Mouse (Mus musculus) macrophage (primary cell): ENCODE results near the gene Ndufc1. TPM values are rescaled to one million over a fixed set of nuclear protein-coding genes. Genes with fewer than 3 reads are reported as not detected.
A peak's percentile ranks its signal among the peaks of the same experiment; 100 is the strongest.
"Not testable (repeated sequence)": the region's sequence is repeated elsewhere in the genome, so short reads cannot be mapped to it uniquely, and the experiment has no call there.

ENCODE experiments used
- H3K27ac ChIP-seq: fragments of 350-480 bp; formaldehyde crosslinking; 2 replicates; pipeline ENCODE4 v1.9.0; 2021
- H3K36me3 ChIP-seq: fragments of 350-480 bp; formaldehyde crosslinking; 2 replicates; pipeline ENCODE4 v1.9.0; 2021; ENCODE audit errors: inconsistent target
- H3K4me3 ChIP-seq: fragments of 350-480 bp; formaldehyde crosslinking; 2 replicates; pipeline ENCODE4 v1.9.0; 2021; ENCODE audit errors: inconsistent target
- H3K79me2 ChIP-seq: fragments of 350-480 bp; formaldehyde crosslinking; 2 replicates; pipeline ENCODE4 v1.9.0; 2021; ENCODE audit errors: inconsistent target
- WGBS: methylation state at CpG from one replicate; pipeline ENCODE4 v1.1.7; 2026; ENCODE audit warnings: inconsistent platforms; ENCODE audit not compliant: missing documents; 5-methylcytosine and 5-hydroxymethylcytosine counted together
- polyA plus RNA-seq: library from polyadenylated mRNA; stranded (reverse); fragments of 250-400 nt; gene quantifications from 3 replicates; pipeline ENCODE4 v1.2.4, GENCODE M21; 2018; ENCODE audit warnings: inconsistent platforms

The Ndufc1 gene
- polyA plus RNA-seq, 1 experiment from 2014 or later = 52.1 TPM

DNA sequence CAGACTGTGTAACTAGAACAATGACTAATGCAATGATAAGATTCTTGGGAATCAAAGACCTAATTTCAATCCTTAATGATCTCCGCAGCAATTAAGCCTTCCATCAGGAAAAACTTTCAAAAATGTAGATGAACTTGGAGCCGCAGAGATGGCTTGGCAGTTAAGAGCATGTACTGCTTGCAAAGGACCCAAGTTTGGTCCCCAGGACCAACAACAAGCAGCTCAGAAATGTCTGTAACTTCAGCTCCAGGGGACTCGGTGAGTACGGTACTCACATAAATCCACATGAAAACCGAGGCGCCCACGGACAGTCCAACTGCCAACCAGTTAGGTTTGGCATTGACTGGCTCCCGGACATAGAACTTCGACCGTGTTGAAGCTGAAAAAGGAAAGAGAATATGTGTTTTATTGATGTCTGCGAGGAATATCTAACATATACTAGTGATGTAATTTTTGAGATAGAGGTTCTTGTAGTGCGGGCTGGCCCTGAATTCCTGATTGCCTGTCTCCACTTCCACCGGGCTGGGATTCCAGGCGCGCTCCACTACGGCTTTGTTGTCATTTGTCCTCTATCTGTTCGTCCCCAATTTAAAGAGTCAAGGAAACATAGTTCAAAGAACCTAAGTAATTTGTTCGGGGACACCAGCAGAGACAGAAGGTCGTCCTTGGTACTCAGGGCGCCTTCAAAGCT lies 773 bp downstream of the Ndufc1 start:
- WGBS = 36% methylated on average over 20 of the region's 20 CpGs
- peaks cover 16% of the 10 kb centered on the region for H3K36me3 ChIP-seq
- H3K79me2 ChIP-seq = no peaks in the 10 kb centered on the region
- peak overlapping the region; percentile 65 for H3K27ac ChIP-seq
- peak overlapping the region; percentile 98 for H3K4me3 ChIP-seq

DNA sequence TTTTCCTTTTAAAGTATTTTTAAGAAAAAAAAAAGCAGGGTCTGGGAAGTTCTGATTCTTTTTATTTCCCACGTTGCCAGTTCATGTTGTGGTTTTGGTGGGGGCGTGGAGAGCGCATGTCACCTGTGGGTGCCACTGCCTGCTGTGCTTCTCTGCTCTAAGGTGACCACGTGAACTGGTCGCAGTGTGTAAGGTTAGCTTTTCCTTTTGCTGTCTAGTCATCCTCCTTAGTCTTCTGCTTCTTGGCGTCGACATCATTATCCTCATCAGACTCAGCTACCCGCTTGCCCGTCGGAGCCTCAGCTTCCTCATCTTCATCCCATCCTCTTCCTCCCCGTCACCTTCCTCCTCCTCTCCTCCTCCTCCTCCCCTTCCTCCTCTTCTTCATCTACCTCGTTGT lies 6.2 kb downstream of the Ndufc1 start:
- no peak overlapping the region for H3K4me3 ChIP-seq
- H3K79me2 ChIP-seq = no peaks in the 10 kb centered on the region
- WGBS = 81% methylated on average over 12 of the region's 12 CpGs
- no peak overlapping the region for H3K27ac ChIP-seq
- peaks cover 16% of the 10 kb centered on the region for H3K36me3 ChIP-seq

DNA sequence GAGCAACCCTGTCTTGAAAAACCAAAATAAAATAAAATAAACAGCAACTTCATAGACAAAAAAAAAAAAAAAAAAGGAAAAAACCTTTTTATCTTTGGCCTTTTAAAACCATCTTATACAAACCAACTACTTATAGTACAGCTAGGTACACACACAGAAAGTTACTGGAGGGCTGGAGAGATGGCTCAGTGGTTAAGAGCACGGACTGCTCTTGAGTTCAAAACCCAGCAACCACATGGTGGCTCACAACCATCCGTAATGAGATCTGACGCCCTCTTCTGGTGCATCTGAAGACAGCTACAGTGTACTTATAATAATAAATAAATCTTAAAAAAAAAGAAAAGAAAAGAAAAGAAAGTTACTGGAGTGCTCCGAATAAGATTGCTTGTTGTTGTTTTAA lies 6.7 kb downstream of the Ndufc1 start:
- H3K27ac ChIP-seq, H3K79me2 ChIP-seq, H3K4me3 ChIP-seq: not testable (repeated sequence)
- peaks cover 16% of the 10 kb centered on the region for H3K36me3 ChIP-seq
- WGBS = 80% methylated on average over 3 of the region's 4 CpGs

- 81% methylated on average over 10 of the region's 10 CpGs for WGBS
- H3K79me2 ChIP-seq = no peaks in the 10 kb centered on the region
Observed at GRCm38 (mm10) chr3:51400682-51401081, 8.1 kb downstream of the Ndufc1 start.

DNA sequence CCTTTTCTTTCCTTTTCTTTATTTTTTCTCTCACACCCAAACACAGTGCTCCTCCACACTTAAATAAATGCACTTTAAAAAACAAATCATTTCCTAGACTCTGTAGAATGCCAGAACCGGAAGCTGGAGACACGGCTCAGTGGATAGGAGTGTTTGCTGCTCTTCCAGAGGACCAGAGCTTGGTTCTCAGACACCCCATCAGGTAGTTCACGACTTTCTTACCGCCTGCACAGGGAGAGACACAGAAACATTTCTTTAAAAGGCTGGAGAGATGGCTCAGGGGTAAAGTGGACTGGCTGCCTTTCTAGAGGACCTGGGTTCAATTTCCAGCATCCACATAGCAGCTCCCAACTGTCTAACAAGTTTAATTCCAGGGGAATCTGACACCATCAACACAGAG lies 9.3 kb downstream of the Ndufc1 start:
- WGBS = 77% methylated on average over 4 of the region's 4 CpGs
- Histone ChIP-seq H3K79me2 (no peaks in the 10 kb centered on the region), H3K4me3 (no peak overlapping the region), H3K27ac (no peak overlapping the region), H3K36me3 (peaks cover 1% of the 10 kb centered on the region; the same call in 1 of the 2 replicates)

More at GRCm38 (mm10) chr3:51400682-51401081, 8.1 kb downstream of the Ndufc1 start:
- Histone ChIP-seq H3K36me3 (peaks cover 5% of the 10 kb centered on the region; the same call in 1 of the 2 replicates), H3K27ac (no peak overlapping the region), H3K4me3 (no peak overlapping the region)

GRCm38 (mm10) chr3:51398667-51399066 lies 10.1 kb downstream of the Ndufc1 start:
- Histone ChIP-seq H3K27ac (no peak overlapping the region), H3K36me3 (no peaks in the 10 kb centered on the region; the same call in 1 of the 2 replicates), H3K4me3 (no peak overlapping the region), H3K79me2 (no peaks in the 10 kb centered on the region)
- 62% methylated on average over 3 of the region's 3 CpGs for WGBS

DNA sequence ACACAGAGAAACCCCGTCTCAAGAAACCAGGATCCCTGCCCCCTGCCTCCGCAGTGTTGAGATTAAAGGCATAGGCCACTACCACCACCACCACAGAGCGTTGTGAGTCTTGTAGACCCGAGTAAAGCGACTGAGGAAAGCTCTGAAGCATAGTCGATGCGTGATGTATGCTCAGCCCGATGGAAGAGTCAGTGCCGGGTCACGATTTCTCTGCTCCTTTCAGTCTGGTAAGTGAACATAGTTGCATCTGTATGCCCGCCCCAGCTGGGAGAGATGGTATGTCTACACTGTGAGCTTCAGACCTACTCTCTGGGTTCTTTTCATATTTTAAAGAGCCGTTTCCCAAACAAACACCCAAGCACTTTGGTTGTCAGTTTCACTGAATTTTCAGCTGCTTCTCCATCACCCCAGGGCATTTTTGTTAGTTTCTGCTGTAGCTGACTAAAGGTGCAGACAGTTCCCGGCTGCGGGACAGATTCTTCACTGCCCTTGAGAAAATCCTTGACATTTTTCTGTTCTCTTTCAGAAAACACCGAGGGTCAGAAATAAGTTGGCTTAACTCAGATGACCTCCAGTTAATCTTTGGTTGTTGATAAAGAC lies 11.0 kb downstream of the Ndufc1 start:
- H3K27ac ChIP-seq = no peak overlapping the region
- no peaks in the 10 kb centered on the region for H3K79me2 ChIP-seq
- no peak overlapping the region for H3K4me3 ChIP-seq
- WGBS = 79% methylated on average over 15 of the region's 15 CpGs
- no peaks in the 10 kb centered on the region; the same call in 1 of the 2 replicates for H3K36me3 ChIP-seq

DNA sequence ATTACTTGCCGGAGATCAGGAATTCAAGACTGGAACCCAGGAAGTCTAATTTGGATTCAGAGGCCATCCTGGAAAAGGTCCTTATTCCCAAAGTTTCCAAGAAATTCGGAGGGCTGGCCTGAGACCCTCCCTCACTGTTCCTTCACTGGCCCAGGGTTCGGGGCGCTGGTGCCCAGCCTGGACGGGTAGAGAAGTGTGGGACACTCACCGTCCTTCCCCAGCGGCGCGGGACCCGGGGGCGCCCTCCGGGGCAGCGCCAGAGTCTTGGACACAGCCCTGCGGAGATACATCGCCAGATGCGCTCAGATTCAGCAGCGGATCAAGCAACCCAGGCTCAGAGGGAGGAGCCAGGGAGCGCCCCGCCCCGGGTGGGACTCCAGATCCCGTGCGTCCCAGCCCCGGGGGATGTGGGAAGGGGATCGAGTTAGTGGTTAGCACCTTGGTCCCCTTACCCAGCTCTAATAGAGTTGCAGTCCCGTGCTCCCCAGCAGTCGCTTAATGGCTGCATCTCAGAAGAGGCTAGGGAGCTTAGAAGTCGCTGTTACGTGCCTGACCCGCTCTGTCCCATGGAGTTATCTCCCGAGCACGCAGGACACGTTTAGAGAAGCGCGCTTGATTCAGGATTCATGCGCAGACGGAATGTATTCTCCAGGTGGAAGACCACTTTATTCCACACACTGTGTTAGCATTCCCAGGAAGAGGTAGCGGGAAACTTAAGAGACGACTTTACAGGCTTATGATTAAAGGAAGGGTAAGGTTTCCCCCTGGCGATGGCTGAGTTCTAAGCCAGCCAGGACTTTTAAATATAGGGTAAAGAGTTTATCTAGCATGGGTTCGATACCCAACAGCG lies 12.3 kb downstream of the Ndufc1 start, which contains the start of gene Mgarp:
Mgarp (minus strand) TSS at position 520 of the 850 bp plus-strand sequence.
- Histone ChIP-seq H3K27ac (peak within 1 kb of the TSS; percentile 25; the same call in 1 of the 2 replicates), H3K4me3 (peak within 1 kb of the TSS; percentile 63), H3K79me2 (no peaks in the 10 kb centered on the region), H3K36me3 (no peaks in the 10 kb centered on the region)
- 6% methylated on average over 41 of the region's 41 CpGs for WGBS

- H3K79me2 ChIP-seq = no peaks in the 10 kb centered on the region
- no peak overlapping the region for H3K27ac ChIP-seq
- H3K4me3 ChIP-seq = no peak overlapping the region
- 79% methylated on average over 18 of the region's 19 CpGs for WGBS
- no peaks in the 10 kb centered on the region for H3K36me3 ChIP-seq
Observed at GRCm38 (mm10) chr3:51395461-51396145, 13.2 kb downstream of the Ndufc1 start.

DNA sequence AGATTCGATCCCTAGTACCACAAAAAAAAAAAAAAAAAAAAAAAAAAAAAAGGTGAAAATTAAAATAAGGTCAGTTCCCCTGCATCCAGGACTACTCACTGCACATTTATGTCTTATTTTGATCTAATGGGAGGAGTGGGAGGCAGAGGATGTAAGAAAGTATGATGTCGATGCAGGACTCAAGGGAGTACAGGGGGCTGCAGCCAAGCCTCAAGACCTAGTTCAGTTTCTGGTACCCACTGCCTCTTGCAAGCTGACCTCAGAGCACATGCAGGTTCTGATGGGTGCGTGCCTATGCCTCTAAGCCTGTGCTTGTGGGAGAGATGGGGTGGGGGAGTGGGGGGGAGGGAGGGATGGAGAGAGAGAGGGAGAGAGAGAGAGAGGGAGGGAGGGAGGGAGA lies 13.9 kb downstream of the Ndufc1 start:
- no peaks in the 10 kb centered on the region for H3K79me2 ChIP-seq
- H3K27ac ChIP-seq = no peak overlapping the region
- no peak overlapping the region for H3K4me3 ChIP-seq
- H3K36me3 ChIP-seq = no peaks in the 10 kb centered on the region
- 86% methylated on average over 1 of the region's 3 CpGs for WGBS

DNA sequence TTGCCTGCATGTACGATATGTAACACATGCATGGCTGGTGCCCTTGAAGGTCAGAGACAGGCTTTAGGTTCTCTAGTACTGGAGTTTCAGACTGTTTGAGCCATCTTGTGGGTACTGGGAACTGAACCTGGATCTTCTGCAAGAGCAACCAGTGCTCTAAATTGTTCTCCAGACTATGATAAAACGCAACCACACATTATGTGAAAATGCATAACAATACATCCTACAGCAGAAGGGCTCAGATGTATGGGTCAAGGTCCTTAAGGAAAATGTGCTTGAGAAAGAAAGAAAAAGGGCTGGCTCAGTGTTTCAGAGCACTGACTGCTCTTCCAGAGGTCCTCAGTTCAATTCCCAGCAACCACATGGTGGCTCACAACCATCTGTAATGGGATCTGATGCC lies 15.1 kb downstream of the Ndufc1 start:
- WGBS = 100% methylated on average over 2 of the region's 2 CpGs
- Histone ChIP-seq H3K36me3 (no peaks in the 10 kb centered on the region), H3K79me2 (no peaks in the 10 kb centered on the region), H3K27ac (no peak overlapping the region), H3K4me3 (no peak overlapping the region)

- 100% methylated on average over 3 of the region's 3 CpGs for WGBS
- not testable (repeated sequence) for H3K36me3 ChIP-seq, H3K27ac ChIP-seq, H3K79me2 ChIP-seq, H3K4me3 ChIP-seq
Observed at GRCm38 (mm10) chr3:51393018-51393417, 15.8 kb downstream of the Ndufc1 start.

GRCm38 (mm10) chr3:51391591-51391990 lies 17.2 kb downstream of the Ndufc1 start:
- no peaks in the 10 kb centered on the region for H3K36me3 ChIP-seq
- no peak overlapping the region for H3K4me3 ChIP-seq
- WGBS = 91% methylated on average over 5 of the region's 5 CpGs
- H3K79me2 ChIP-seq = no peaks in the 10 kb centered on the region
- no peak overlapping the region for H3K27ac ChIP-seq

- 88% methylated on average over 5 of the region's 5 CpGs for WGBS
- Histone ChIP-seq H3K4me3 (no peak overlapping the region), H3K79me2 (no peaks in the 10 kb centered on the region), H3K36me3 (no peaks in the 10 kb centered on the region), H3K27ac (no peak overlapping the region)
Observed at GRCm38 (mm10) chr3:51391095-51391494, 17.7 kb downstream of the Ndufc1 start.
